Mouse (Mus musculus) right cerebral cortex, postnatal 14 days (tissue): ENCODE measurements around the gene Obsl1.

Experiments used
- DNase-seq: peaks from one replicate; pipeline ENCODE4 v3.0.0; 2022

The Obsl1 gene

DNA sequence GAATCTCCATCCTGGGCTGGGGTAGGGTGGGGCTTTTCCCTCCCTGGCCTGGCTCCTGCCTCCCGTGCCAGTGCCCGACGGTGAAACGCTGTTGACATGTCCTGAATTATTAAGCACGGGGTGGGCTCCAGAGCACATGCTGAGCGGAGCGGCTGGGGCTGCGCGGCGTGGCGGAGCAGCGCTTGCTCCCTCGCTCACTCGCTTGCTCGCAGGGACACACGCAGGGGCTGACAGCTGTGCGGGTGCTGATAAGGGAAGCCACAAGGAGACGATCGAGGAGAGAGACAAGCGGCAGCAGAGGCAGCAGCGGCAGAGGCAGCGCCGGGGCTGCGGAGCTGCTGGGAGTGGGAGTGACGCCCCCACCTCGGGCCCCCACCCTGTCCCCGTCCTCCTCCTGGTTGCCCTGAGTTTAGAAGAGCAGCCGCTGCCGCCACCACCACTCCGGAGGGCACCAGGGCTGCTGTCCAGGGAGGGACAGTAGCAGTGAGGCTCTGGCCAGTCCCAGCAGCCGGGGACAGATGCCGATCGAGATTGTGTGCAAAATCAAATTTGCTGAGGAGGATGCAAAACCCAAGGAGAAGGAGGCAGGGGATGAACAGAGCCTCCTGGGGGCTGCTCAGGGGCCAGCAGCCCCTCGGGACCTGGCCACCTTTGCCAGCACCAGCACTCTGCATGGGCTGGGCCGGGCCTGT lies 55.8 kb downstream of the Obsl1 start, which contains the start of gene Asic4:
Gene Asic4, plus strand, starts transcription at position 123 of the 692 bp plus-strand sequence.
- no peak for DNase-seq

DNA sequence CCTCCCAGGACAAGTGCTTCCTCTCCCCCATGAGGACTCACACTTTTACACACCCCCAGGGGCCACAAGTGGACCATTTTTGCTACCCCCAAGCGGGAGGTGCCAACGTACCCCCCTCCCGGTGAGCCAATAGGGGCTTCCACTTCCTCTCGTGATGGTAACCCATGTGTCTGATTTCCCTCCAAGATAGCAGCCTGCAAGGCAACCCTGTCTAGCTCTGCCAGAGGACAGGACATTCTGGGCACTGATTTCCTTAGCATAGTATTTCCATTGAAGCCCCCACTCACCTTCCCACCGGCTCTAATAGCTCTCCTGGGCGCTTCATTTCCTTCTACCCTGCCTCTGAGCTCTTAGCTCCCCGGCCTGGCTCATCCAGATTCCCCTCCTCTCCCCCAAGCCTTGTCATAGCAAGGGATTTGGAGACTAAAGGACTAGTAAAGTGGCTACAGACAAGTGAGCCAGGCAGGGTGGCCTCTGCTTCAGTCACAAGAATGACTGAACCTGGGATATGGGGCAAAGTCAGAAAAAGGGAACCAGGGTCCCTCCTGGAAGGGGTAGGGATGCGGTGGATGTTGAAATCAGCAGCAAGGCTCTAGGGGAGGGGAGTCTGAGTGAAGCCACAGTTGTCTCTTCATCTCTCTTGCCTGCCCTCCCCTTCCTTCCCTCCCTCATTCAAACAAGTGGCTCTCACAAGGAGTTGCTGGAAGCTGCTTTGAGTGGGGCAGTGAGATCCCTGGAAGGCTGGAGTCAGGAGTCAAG lies 56.7 kb downstream of the Obsl1 start:
- DNase-seq = no peak

GRCm38 (mm10) chr1:75448937-75449336 lies 57.3 kb downstream of the Obsl1 start:
- no peak for DNase-seq

DNA sequence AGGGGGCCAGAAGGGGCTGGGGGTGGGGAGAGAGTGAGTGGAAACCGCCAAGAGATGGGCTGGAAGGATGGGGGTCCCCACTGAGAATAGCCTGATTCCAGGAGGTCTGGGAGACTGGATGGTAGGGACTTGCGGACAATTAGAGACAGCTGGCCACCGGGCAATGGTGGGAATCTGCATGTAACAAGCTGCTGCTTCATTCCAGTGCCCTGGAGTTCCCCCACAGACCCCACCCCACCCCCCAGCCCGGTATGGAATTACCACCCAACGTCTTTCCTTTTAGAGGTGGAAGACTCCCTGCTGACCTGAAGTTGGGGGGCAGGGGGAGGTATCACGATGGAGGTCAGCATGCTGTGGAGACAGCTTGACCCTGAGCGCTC lies 58.2 kb downstream of the Obsl1 start:
- no peak for DNase-seq

DNA sequence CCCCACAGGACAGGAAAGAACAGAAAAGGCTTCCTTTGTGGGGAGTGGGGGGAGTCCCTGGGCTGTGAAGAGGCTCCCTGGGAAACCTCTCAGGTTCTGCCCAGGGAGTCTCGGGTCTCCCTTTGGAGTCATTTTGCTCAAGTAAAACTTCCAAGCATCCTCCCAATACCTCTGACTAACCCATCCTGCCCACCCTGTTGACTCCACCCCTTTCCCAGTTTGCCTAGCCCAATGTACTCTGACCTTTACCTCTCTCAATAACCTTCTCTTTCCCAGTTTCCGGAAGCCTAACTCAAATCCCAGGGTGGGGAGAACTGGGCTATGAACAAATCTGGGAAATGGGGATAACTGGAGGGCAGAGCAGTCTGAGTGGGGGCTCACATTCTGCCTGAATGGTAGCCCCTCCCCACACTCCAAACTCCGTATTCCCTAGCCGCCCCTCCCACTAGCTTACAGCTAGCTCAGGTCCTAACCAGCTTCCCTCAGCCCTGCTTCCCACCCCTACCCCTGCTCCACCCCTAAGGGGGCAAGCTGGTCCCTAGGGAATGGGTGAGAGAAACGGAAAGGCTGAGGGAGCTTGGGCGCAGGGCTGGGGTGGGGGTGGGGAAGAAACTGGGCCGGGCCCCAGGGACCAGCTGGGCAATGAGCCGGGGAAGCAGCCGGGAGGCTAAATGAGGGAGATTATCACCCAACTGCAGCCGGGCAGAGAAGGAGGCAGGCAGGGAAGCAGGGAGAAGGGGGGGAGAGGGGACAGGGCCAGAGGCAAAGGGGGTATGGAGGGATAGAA lies 58.8 kb downstream of the Obsl1 start:
- no peak for DNase-seq

GRCm38 (mm10) chr1:75446656-75447055 lies 59.6 kb downstream of the Obsl1 start:
- no peak for DNase-seq

DNA sequence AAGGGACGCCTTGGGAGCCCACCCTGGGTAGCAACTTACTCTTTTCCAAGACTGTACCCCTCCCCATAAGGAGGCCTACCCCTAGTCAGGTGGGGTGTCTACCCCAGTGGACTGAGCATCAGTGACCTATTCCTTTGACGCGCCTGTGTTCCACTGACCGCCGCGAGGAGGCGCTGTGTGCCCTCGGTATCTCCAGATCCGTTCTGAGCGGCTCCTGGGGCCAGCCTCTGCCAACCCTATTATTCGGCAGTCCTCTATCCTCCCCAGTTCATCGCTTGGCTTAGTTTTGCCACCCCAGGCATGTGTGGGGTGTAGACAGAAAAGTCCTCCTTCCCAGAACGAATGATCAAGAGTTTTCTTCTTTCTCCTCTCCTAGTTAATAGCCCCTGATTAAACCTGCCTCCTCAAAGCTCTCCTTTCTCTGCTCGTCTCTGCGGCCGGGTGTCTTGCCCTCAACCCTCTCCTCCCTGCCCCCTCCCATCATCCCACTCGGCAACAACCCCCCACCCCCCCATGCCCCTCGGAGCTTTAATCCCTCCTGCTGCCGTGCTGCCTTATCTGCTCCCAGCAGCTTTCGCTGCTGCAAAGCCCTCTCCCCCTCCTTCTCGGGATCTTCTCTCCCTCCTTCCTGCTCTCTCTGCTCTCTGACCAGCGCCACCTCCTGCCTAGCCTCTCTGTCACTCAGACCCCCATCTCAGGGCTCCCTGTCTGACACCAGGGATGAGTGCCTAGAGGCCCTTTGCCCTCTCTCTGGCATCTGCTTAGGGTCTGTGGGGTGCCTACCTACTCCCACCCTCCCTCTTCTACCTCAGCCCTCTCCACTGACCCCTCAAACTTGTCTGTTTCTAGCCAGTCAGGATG lies 60.3 kb downstream of the Obsl1 start:
- DNase-seq = peak; percentile 79

GRCm38 (mm10) chr1:75445141-75445701 lies 61.0 kb downstream of the Obsl1 start:
- no peak for DNase-seq

DNA sequence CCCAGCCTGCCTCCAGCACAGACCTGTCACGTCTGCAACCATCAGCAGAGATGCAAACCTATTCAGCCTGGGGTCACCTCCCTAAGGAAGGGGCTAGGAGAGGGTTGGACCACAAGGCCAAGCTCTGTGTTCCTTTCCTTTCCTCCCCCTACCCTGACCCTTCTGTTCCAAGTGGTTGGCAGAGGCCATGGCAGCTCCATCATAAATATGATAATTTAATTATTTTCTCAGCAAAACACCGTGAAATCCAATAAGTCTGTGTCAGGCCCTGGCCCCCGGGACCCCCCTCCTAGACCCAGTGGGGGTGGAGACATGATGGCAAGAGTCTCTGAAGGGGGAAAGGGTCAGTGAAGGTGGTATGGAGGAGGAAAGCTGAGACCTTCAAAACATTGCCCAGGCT lies 62.0 kb downstream of the Obsl1 start:
- DNase-seq = no peak

DNA sequence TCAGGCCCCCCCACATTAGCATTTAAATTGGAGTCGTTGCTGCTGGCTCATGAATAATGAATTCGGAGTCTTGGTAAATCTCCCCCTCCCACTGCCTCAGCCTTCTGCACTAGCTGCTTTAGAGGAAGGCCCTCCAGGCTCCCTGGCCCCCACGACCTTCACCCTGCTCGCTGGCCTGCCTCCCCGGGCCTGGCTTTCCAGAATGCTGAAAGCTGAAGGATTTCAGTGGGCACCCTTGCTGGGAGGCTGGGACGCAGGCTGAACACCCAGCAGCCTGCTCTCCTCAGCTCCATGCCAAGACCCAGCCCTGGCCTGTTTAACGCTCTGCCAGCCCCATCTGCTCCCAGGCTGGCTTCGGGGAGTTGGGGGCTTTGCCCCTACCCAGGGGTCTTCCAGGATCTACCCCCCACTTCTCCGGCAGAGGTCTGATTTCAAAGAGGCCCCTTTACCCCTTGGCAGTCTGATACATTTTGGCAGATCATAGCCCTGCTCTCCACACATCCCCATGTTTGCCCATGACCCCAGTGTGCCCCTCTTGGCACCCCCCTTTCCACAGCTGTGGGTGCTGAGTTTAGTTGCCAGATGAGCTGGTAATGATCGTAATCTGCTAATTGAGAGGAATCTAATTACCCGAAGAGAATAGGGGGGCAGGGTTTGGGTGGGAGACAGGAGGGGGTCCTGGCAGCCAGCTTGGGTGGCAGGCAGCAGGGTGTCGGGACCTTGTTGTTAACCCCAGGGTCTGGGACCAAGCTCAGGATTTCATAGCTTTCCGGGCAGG lies 62.8 kb downstream of the Obsl1 start:
- DNase-seq = no peak

GRCm38 (mm10) chr1:75442811-75443210 lies 63.4 kb downstream of the Obsl1 start:
- no peak for DNase-seq

- no peak for DNase-seq
Observed at GRCm38 (mm10) chr1:75442171-75442570, 64.1 kb downstream of the Obsl1 start.

DNA sequence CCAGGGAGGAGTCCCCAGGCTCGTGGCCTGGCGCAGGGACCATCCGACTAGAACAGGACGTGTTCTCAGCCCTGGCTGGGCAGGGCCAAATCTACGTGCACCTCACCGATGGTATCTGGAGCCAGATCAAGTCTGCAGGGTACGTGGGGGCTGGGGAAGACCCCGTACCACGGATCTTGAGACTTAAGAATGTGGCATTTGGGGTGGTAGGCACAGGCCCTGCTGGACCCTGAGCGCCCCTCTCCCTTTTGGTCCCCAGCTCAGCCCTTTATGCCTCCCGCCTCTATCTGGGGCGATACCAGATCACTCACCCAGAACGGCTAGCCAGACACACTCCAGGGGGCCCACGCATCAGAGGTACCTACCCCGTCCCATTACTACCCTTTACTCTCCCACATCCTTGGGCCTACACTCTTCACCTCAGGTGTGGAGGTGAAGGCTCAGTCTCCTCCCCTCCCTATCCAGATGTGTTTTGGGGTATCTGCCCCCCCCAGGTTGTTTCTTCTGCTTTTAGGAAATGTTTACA lies 64.7 kb downstream of the Obsl1 start:
- DNase-seq = no peak

DNA sequence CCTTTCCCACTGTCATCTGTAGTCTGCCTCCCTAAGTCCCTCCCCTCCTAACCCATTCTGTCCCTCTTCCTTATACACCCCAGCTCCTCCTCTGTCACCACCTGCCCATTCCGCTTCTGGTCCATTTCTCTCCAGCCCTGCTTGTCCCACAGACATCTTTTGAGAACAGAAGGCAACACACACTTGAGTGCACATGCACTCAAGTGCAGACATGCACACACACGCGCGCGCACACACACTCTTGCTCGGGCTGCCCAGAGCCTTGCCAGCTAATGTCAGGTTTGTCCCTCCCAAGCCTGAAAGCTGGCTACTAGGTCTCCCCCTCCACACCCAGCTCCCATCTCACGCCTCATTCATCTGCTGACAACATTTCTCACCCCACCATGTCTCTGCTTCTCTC lies 65.6 kb downstream of the Obsl1 start:
- DNase-seq = no peak

DNA sequence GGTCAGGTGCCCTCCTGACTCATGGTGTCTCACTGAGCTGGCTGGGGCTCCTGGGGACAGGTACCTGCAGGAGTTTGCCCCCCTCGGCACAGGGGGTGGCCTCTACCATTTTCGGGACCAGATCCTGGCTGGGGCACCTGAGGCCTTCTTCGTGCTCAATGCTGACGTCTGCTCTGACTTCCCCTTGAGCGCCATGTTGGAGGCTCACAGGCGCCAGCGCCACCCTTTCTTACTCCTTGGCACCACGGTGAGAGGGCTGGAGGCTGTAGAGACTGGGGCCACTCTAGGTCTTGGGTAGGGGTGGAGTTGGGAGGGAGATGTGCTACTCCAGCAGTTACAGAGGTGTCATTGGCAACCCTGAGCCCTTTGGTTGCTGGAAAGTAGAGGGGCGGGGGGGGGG lies 67.5 kb downstream of the Obsl1 start:
- peak; percentile 3 for DNase-seq

DNA sequence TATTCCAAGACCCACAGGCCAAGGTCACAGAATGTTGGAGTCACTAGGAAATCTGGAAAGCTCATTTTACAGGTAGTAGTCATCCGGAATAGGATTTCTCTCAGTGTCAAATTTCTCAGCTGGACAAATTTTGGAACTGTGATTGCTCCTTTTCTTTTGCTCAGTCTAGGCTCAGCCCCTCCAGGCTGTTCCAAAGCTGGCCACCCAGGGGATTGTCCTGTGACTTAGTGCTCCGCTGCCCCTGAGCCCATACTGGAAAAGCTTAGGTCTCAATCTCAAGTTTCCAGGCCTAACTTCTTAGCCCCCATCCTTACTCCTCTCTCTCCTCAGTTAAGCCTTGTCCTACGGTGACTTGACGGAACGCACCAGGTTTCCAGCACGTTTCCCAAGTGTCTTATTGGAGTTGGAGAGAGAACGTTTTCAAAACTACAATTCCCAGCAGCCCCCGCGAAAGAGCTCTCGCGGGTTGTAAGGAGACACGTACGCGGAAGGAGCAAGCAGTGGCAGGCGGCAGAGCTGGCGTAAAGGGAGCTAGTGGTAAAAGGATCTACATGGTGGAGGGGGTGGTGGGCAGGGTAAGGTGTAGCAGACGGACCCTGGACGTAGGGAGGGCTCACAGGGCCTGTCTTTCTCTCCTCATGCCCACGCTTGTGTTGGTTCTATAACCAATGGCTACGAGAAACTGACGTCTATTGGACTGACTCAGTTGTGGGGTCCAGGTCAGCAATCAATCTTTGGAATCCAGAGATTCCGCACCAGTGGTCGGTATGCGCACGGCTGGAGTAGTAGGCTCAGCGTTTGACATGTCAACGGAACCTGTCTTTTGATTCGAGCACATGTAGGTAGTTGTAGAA lies 70.5 kb downstream of the Obsl1 start, which contains the start of gene Gmppa:
Gene Gmppa, plus strand, starts transcription at position 456 of the 854 bp plus-strand sequence.
- peak; percentile 80 for DNase-seq
